Mouse (Mus musculus) hindbrain, embryonic 11.5 days (tissue): ENCODE data around the gene Cd53. TPM values are rescaled to one million over a fixed set of nuclear protein-coding genes. Genes with fewer than 3 reads are reported as not detected.

ENCODE experiments used
- ATAC-seq: fragments of 200-750 bp; cut with Nextera tagmentation; 2 replicates; pipeline ENCODE4 v1.8.0; 2017; ENCODE audit warnings: mild to moderate bottlenecking, moderate TSS enrichment, moderate library complexity; ENCODE audit not compliant: low FRiP score
- DNase-seq: peaks from one replicate; pipeline ENCODE4 v3.0.0-alpha.2; 2015; ENCODE audit warnings: low spot score
- H3K27ac ChIP-seq: fragments of 300-500 bp; sonication (generic); 2 replicates; pipeline ENCODE4 v1.5.1; 2014; ENCODE audit warnings: mild to moderate bottlenecking, low read depth, low read length
- H3K27me3 ChIP-seq: fragments of 300-500 bp; sonication (generic); 2 replicates; pipeline ENCODE4 v1.6.1; 2014; ENCODE audit warnings: mild to moderate bottlenecking, low read length, moderate library complexity, mixed read lengths; ENCODE audit not compliant: control insufficient read depth, insufficient read depth
- H3K36me3 ChIP-seq: fragments of 300-500 bp; sonication (generic); 2 replicates; pipeline ENCODE4 v1.6.1; 2014; ENCODE audit warnings: mild to moderate bottlenecking, low read length, moderate library complexity, mixed read lengths; ENCODE audit not compliant: control insufficient read depth, insufficient read depth
- H3K4me1 ChIP-seq: fragments of 300-500 bp; sonication (generic); replicated peaks from 2 replicates; pipeline ENCODE4 v1.6.1; 2014; ENCODE audit warnings: low read length, mixed read lengths; ENCODE audit not compliant: control insufficient read depth, insufficient read depth
- H3K4me2 ChIP-seq: fragments of 300-500 bp; sonication (generic); replicated peaks from 2 replicates; pipeline ENCODE4 v1.6.1; 2014; ENCODE audit warnings: mild to moderate bottlenecking, low read depth, low read length
- H3K4me3 ChIP-seq: fragments of 300-500 bp; sonication (generic); 2 replicates; pipeline ENCODE4 v1.5.1; 2014; ENCODE audit warnings: low read depth, low read length
- H3K9ac ChIP-seq: fragments of 300-500 bp; sonication (generic); 2 replicates; pipeline ENCODE4 v1.6.1; 2014; ENCODE audit warnings: low read depth, low read length
- H3K9me3 ChIP-seq: fragments of 300-500 bp; sonication (generic); 2 replicates; pipeline ENCODE4 v1.6.1; 2016; ENCODE audit warnings: low read length; ENCODE audit not compliant: control insufficient read depth
- WGBS: fragments of 180-500 bp; shearing (Covaris S2); extraction: QIAGEN DNeasy Blood & Tissue Kit; methylation state at CpG from one replicate; pipeline ENCODE4 v1.1.7; 2014; 5-methylcytosine and 5-hydroxymethylcytosine counted together
- polyA plus RNA-seq: library from polyadenylated mRNA; unstranded; fragments of >200 nt; fragmentation: Nextera tagmentation; extraction: Ambion mirVana; gene quantifications from 2 replicates; pipeline ENCODE4 v1.2.1, GENCODE M21; 2014

Cd53 gene
- polyA plus RNA-seq, result 4.3 and 4.5 TPM in 2 replicates

GRCm38 (mm10) chr3:106789930-106790329 lies at the start of gene Cd53:
Gene Cd53, minus strand, starts transcription at chr3:106790149.
- Histone ChIP-seq H3K4me1 (no peaks in the 10 kb centered on the region), H3K27me3 (no peaks in the 10 kb centered on the region), H3K4me3 (no peak within 1 kb of the TSS), H3K9ac (no peak within 1 kb of the TSS), H3K4me2 (no peak within 1 kb of the TSS), H3K9me3 (no peaks in the 10 kb centered on the region), H3K27ac (no peak within 1 kb of the TSS), H3K36me3 (no peaks in the 10 kb centered on the region)
- no peak for DNase-seq
- no peak for ATAC-seq
- WGBS, result 73% methylated on average over 2 of the region's 2 CpGs

- H3K27me3 ChIP-seq, result no peaks in the 10 kb centered on the region
- no peak overlapping the region for H3K4me2 ChIP-seq
- WGBS, result 94% methylated on average over 1 of the region's 1 CpGs
- no peaks in the 10 kb centered on the region for H3K4me1 ChIP-seq
- no peak overlapping the region for H3K4me3 ChIP-seq
- DNase-seq (no peak), ATAC-seq (no peak)
- H3K36me3 ChIP-seq, result no peaks in the 10 kb centered on the region
- no peak overlapping the region for H3K27ac ChIP-seq
- no peak overlapping the region for H3K9ac ChIP-seq
- no peaks in the 10 kb centered on the region for H3K9me3 ChIP-seq
Measured at GRCm38 (mm10) chr3:106832107-106832506, 42.2 kb upstream of the Cd53 start.

- Histone ChIP-seq H3K4me1 (no peaks in the 10 kb centered on the region), H3K27ac (no peak within 1 kb of the TSS), H3K27me3 (no peaks in the 10 kb centered on the region), H3K4me3 (no peak within 1 kb of the TSS), H3K9ac (no peak within 1 kb of the TSS), H3K4me2 (no peak within 1 kb of the TSS), H3K36me3 (no peaks in the 10 kb centered on the region), H3K9me3 (no peaks in the 10 kb centered on the region)
- ATAC-seq (no peak), DNase-seq (no peak)
- 80% methylated on average over 1 of the region's 1 CpGs for WGBS
Measured at GRCm38 (mm10) chr3:106826187-106826586, 36.2 kb upstream of the Cd53 start, which contains the start of gene Olfr266. Gene Olfr266, minus strand, starts transcription at chr3:106826287.

- Histone ChIP-seq H3K4me3 (no peak overlapping the region), H3K9ac (no peak overlapping the region), H3K36me3 (no peaks in the 10 kb centered on the region), H3K9me3 (no peaks in the 10 kb centered on the region), H3K27ac (no peak overlapping the region), H3K4me2 (no peak overlapping the region), H3K27me3 (no peaks in the 10 kb centered on the region), H3K4me1 (no peaks in the 10 kb centered on the region)
- DNase-seq (no peak), ATAC-seq (no peak)
- WGBS, result 83% methylated on average over 2 of the region's 2 CpGs
Measured at GRCm38 (mm10) chr3:106817676-106818075, 27.7 kb upstream of the Cd53 start.

GRCm38 (mm10) chr3:106808972-106809695 lies 19.2 kb upstream of the Cd53 start:
- H3K9ac ChIP-seq, result no peak overlapping the region
- no peak overlapping the region for H3K4me2 ChIP-seq
- no peaks in the 10 kb centered on the region for H3K4me1 ChIP-seq
- DNase-seq (no peak), ATAC-seq (no peak)
- 67% methylated on average over 2 of the region's 2 CpGs for WGBS
- H3K4me3 ChIP-seq, result no peak overlapping the region
- no peaks in the 10 kb centered on the region for H3K9me3 ChIP-seq
- no peaks in the 10 kb centered on the region for H3K27me3 ChIP-seq
- no peak overlapping the region for H3K27ac ChIP-seq
- no peaks in the 10 kb centered on the region for H3K36me3 ChIP-seq

GRCm38 (mm10) chr3:106798079-106798478 lies 8.1 kb upstream of the Cd53 start:
- Histone ChIP-seq H3K4me3 (no peak overlapping the region), H3K4me2 (no peak overlapping the region), H3K27ac (no peak overlapping the region), H3K9me3 (no peaks in the 10 kb centered on the region), H3K27me3 (no peaks in the 10 kb centered on the region), H3K36me3 (no peaks in the 10 kb centered on the region), H3K4me1 (no peaks in the 10 kb centered on the region), H3K9ac (no peak overlapping the region)
- DNase-seq, result no peak
- no peak for ATAC-seq

- no peak overlapping the region for H3K4me3 ChIP-seq
- ATAC-seq, result no peak
- no peak overlapping the region for H3K4me2 ChIP-seq
- no peaks in the 10 kb centered on the region for H3K27me3 ChIP-seq
- H3K4me1 ChIP-seq, result no peaks in the 10 kb centered on the region
- WGBS, result 50% methylated on average over 2 of the region's 2 CpGs
- H3K36me3 ChIP-seq, result no peaks in the 10 kb centered on the region
- H3K9me3 ChIP-seq, result no peaks in the 10 kb centered on the region
- H3K27ac ChIP-seq, result no peak overlapping the region
- no peak for DNase-seq
- H3K9ac ChIP-seq, result no peak overlapping the region
Measured at GRCm38 (mm10) chr3:106788440-106788887, 1.5 kb downstream of the Cd53 start.

- Histone ChIP-seq H3K4me3 (no peak overlapping the region), H3K4me2 (no peak overlapping the region), H3K4me1 (no peaks in the 10 kb centered on the region), H3K27ac (no peak overlapping the region), H3K36me3 (no peaks in the 10 kb centered on the region), H3K27me3 (no peaks in the 10 kb centered on the region), H3K9ac (no peak overlapping the region), H3K9me3 (no peaks in the 10 kb centered on the region)
- ATAC-seq (no peak), DNase-seq (no peak)
Measured at GRCm38 (mm10) chr3:106787972-106788371, 2.0 kb downstream of the Cd53 start.

- DNase-seq (no peak), ATAC-seq (no peak)
- Histone ChIP-seq H3K4me1 (no peaks in the 10 kb centered on the region), H3K36me3 (no peaks in the 10 kb centered on the region), H3K4me3 (no peak overlapping the region), H3K9ac (no peak overlapping the region), H3K9me3 (no peaks in the 10 kb centered on the region), H3K27me3 (no peaks in the 10 kb centered on the region), H3K4me2 (no peak overlapping the region), H3K27ac (no peak overlapping the region)
- 81% methylated on average over 3 of the region's 3 CpGs for WGBS
Measured at GRCm38 (mm10) chr3:106785130-106785529, 4.8 kb downstream of the Cd53 start.
